Mouse (Mus musculus) lung, postnatal 36 days (tissue): ENCODE data around the gene Dctpp1.
"Not testable (repeated sequence)": the region's sequence is repeated elsewhere in the genome, so short reads cannot be mapped to it uniquely, and the experiment has no call there.

Experiments
- DNase-seq: peaks from one replicate; pipeline ENCODE4 v3.0.0; 2022; ENCODE audit warnings: mixed read lengths

The Dctpp1 gene

DNA sequence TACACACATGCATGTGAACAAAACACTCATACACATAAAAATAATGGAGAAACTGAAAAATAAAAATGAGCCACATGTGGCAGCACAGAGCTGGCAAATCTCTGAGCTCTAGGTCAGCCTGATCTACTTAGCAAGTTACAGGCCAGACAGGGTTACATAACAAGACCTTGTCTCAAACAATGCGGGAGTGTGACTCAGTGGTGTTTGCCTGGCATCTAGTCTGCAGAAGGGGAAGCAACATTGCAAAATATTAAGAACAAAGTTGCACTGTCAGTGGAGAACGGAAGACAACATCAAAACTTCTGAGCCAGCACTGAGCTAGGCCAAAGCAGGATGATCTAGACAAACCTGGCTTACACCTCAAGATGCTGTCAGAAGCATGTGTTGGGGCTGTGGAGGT lies 9.7 kb upstream of the Dctpp1 start:
- peak; percentile 40 for DNase-seq

DNA sequence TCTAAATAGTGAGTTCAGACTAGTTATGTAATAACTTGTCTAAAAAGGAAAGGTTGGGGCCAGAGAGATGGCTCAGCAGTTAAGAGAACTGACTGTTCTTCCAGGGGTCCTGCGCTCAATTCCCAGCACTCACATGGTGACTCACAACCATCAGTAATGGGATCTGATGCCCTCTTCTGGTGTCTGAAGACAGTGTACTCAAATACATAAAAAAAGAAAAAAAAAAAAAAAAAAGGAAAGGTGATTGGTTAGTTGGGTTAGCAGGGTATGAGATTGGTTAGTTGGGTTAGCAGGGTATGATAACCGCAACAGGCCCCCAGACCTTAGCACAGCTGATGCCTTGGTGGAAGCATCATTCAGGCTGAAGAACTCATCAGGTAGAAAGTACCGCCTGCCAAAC lies 3.0 kb upstream of the Dctpp1 start:
- DNase-seq: no peak

DNA sequence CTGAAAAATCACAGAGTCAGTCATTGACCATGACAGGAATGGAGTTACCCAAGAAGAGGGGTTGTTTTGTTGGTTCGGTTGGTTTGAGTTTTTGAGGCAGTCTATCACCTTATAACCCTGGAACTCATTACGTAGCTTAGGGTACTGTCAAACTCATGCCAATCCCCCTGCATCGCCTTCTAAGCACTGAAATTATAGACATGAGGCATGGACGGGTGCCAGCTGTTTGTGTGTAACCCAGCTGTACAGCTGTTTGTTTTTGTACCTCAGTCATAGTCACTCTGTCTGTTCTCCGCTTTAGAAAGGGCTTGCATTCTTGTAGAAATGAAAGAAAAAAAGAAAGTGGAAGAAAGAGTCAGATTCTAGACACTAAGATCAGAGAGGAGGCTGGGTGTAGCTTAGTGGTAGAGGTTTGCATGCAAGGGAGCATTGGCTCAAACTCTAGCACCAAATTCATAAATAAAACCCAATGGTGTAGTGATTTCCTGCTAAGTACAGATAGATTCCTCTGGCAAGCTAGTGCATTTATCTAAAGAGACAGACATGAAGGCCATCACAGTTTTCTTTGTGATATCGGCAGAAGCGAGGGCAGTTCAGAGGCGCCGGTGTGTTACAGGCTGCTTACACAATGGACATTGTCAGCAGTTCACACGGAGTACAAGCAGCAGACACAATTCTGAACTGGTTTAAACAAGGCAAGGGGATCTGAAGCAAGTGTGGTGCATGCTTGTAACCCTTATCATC lies 1.9 kb upstream of the Dctpp1 start:
- no peak for DNase-seq

- no peak for DNase-seq
Measured at GRCm38 (mm10) chr7:127259186-127259905, 1.2 kb downstream of the Dctpp1 start.

- DNase-seq: peak; percentile 18
Measured at GRCm38 (mm10) chr7:127256518-127256917, 4.0 kb downstream of the Dctpp1 start.

DNA sequence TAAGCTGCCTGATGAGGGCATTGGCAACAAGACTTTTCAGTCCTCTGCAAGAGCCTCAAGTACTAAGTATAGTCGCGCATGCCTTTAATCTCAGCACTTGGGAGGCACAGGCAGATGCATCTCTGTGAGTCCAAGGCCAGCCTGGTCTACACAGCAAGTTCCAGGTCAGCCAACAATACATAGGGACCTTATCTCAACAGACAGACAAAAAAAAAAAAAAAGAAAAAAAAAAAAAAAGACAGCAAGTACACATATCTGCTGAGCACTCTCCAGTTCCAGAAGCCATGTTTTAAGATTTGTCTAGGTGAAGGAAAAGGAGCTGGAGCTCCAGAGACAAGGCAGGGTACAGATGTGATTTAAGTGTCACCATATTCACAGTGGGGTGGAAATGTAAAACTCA lies 4.5 kb downstream of the Dctpp1 start:
- DNase-seq: no peak

DNA sequence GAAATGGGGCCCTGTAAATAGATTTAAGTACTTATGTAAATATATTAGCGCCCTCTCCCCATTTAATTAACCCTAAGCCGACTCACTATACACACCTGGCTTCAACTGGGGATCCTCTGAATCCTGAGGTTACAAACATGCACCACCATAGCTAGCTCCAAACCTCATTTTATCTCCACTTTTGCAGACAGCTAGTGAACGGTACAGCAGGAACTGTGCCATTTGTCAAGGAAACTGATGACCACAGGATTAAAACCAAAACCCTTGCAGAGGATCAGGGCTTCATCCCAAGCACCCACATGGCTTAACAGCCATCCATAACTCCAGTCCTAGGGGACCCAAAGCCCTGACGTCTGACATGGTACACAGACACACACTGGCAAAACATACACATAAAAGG lies 5.5 kb downstream of the Dctpp1 start:
- no peak for DNase-seq

- DNase-seq: peak; percentile 96
Measured at GRCm38 (mm10) chr7:127253821-127254769, 6.4 kb downstream of the Dctpp1 start.

- no peak for DNase-seq
Measured at GRCm38 (mm10) chr7:127253341-127253740, 7.2 kb downstream of the Dctpp1 start.

GRCm38 (mm10) chr7:127252414-127252813 lies 8.1 kb downstream of the Dctpp1 start:
- peak; percentile 55 for DNase-seq

DNA sequence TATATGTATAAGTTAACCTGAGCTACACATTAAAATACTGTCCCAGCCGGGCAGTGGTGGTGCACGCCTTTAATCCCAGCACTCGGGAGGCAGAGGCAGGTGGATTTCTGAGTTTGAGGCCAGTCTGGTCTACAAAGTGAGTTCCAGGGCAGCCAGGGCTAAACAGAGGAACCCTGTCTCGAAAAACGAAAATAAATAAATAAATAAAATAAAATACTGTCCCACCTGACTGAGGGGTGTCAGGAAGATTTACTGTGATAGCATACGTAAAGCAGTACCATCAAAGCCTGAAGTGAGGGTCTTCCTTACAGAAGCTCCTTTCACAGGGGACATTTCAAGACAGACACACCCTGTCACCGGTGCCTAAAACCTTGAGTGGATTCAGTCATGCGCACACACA lies 10.0 kb downstream of the Dctpp1 start:
- DNase-seq: not testable (repeated sequence)

DNA sequence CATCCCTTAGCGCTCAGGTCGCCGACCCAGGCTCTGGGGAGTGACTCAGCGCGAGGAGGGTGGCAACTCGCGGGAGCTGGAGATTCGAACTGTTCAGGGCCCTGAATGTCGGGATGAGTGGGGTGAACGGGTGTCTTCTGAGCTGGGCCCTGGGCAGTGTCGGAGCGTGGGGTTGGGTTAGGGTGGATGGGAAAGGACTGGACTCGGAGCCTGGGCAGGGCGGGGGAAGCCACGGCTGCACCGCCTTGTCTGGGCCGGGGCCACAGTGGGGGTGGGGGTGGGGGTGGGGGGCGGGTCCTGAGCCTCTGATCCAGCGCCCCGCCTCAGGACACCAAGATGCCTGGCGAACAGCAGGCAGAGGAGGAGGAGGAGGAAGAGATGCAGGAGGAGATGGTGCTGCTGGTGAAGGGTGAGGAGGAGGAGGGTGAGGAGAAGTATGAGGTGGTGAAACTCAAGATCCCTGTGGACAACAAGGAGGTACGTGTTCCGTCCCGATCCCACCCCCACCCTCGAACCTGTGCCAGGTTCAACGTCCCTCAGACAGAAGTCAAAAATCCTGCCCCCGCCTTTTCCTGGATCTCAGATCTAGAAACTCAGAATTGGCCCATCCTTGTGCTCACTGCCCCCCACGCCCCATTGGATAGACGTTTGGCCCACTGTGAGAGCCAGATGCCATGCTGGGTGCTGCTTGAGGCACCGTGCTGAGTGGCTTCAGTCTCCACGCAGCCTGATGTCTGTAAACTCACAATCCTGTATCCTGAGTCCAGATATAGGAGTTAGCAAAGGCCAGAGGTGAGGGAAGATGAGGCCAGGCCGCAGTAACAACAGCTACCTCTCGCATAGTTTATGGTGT lies 15.6 kb downstream of the Dctpp1 start:
- DNase-seq: peak; percentile 42

GRCm38 (mm10) chr7:127243870-127244657 lies 16.4 kb downstream of the Dctpp1 start, which contains the start of gene Zfp771:
Gene Zfp771, plus strand, starts transcription at chr7:127244274.
- peak; percentile 98 for DNase-seq

DNA sequence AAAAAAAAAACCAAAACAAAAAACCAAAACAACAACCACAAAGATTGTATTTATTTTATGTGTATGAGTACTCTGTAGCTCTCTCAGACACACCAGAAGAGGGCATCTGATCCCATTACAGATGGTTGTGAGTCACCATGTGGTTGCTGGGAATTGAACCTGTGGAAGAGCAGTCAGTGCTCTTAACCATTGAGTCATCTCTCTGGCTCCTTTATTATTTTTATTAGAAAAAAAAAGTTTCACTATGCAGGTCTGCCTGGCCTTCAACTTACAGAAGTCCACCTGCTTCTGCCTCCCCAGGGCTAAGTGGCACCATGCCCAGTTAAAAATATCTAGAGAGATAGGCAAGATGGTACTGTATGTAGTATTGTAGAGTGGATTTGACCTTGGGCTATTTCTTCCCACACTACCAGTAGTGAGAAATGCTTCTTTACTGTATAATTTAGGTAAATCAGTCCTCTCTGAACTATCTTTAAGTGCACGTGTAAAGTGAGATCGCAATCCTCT lies 17.1 kb downstream of the Dctpp1 start:
- no peak for DNase-seq

- no peak for DNase-seq
Measured at GRCm38 (mm10) chr7:127234777-127235176, 25.7 kb downstream of the Dctpp1 start.

DNA sequence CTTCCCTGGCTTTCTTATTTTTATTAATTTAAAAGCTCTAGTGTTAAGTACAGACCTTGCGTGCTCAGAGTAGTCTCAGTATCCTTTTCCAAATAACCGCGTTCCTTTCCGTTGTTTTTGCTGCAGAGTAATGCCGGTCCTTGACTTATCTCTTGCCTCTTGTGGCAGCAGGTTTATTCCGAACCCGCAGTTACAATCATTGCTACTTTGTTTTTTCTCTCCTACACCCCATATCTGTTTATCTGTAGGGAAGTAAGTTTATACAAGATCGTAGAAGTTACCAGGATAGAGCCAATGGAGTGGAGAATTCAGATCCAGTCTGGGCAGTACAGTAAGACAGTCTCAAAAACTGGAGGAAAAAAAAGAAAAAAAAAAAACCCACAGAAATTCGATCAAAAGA lies 26.7 kb downstream of the Dctpp1 start:
- DNase-seq: no peak

- no peak for DNase-seq
Measured at GRCm38 (mm10) chr7:127233368-127233749, 27.1 kb downstream of the Dctpp1 start.

DNA sequence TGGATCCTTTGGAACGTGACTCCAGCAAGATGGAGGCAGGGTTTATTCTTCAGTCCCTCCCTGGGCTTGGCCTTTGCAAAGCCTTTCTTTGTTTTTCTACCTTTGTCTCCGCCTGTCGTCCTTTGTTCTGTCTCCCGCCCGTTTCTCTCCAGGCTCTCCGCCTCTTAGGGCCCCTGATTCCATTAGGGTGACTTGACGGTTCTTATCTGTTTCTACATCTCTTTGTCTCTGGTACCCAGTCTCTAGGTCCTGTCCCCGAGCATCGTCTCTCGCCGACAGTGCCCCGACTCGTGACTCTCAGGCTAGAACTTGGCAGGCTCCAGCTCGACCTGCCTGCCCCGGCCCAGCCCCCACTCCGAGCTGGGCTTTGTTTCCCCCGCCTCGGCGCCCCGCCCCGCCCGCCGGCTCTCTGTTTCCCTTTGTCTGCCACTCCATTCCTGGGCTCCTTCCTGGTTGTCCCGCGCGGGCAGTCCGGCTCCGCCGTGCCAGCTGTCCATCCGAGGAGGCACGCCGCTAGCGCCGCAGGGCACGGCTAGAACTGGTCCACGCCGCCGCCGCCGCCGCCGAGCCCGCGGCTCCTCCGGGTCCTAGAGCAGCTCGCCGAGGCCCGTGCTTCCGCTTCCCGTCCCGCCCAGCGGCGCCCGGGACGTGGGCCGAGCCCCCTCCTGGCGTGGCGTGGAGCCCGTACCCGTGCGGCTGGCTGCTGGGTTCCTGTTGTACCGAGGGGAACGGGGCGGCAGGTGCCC lies 27.7 kb downstream of the Dctpp1 start, which contains the start of the genes Zfp553 and Sept1:
Gene Zfp553, plus strand, starts transcription at position 440 of the 746 bp plus-strand sequence.
Gene Sept1, minus strand, starts transcription at position 509 of the 746 bp plus-strand sequence.
- peak; percentile 83 for DNase-seq

- DNase-seq: no peak
Measured at GRCm38 (mm10) chr7:127231826-127232621, 28.5 kb downstream of the Dctpp1 start.
